Mouse (Mus musculus): ENCODE measurements at regions not wholly inside any gene's neighbourhood (a gene's known extent, or its start where the extent isn't known, plus 50 kb on each side); places are given as distances from the start of the nearest gene placed in this dataset.

DNA sequence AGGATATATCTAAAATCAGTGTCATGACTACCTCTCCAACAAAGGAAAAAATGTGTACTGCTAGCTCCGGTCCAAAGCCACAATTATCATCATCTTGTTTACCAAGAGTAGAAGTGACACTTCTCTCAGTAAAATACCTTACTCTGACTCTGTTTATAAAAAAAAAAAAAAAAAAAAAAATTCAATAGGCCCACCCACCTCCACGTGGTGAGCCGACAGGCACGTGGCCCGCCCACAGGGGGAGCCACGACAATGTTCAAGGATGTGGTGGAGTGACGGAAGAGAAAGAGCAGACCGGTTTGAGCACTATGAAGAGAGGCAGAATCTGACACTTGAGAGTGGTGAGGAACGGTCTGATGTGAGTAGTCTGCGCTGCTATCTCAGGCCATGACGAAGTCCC is 106.5 kb upstream of the Usp24 start:
- TF ChIP-seq MYOD1 (IDR thresholded peaks at IDR 0.05; ENCODE audit: control insufficient read depth in 1 of 3, insufficient read length in 2 of 3, low read depth in 2 of 3): no peak
- no peak for TF ChIP-seq POLR2A (IDR thresholded peaks at IDR 0.05; ENCODE audit: insufficient read length, low read depth)
- no peak for TF ChIP-seq CEBPB (IDR thresholded peaks at IDR 0.05; ENCODE audit: insufficient read depth, poor library complexity, severe bottlenecking)
- no peak for TF ChIP-seq SRF (IDR thresholded peaks at IDR 0.05; ENCODE audit: control insufficient read depth, insufficient read length, low read depth)
- no peak for TF ChIP-seq TCF3 (IDR thresholded peaks at IDR 0.05; ENCODE audit: insufficient read length, low read depth)
- no peak for TF ChIP-seq TCF12 (IDR thresholded peaks at IDR 0.05; ENCODE audit: insufficient read depth, poor library complexity, severe bottlenecking)
- TF ChIP-seq MYOG (IDR thresholded peaks at IDR 0.05; ENCODE audit: control insufficient read depth in 1 of 3, insufficient read depth in 1 of 3, insufficient read length in 2 of 3, low read depth in 2 of 3): no peak
- TF ChIP-seq MAX (IDR thresholded peaks at IDR 0.05; ENCODE audit: low read depth): no peak
- TF ChIP-seq POLR2AphosphoS2 (IDR thresholded peaks at IDR 0.05; ENCODE audit: insufficient read length, low read depth): no peak

Measured in myocyte (in vitro differentiated cells).